Mouse (Mus musculus): Measurements from ENCODE around the gene Pard6b. TPM values are rescaled to one million over a fixed set of nuclear protein-coding genes. Genes with fewer than 3 reads are reported as not detected.
A peak's percentile ranks its signal among the peaks of the same experiment; 100 is the strongest.

Gene Pard6b
- polyA plus RNA-seq (2015; fragmentation: Nextera tagmentation; extraction: Ambion mirVana) = 12.7 and 14.9 TPM in 2 replicates

DNA sequence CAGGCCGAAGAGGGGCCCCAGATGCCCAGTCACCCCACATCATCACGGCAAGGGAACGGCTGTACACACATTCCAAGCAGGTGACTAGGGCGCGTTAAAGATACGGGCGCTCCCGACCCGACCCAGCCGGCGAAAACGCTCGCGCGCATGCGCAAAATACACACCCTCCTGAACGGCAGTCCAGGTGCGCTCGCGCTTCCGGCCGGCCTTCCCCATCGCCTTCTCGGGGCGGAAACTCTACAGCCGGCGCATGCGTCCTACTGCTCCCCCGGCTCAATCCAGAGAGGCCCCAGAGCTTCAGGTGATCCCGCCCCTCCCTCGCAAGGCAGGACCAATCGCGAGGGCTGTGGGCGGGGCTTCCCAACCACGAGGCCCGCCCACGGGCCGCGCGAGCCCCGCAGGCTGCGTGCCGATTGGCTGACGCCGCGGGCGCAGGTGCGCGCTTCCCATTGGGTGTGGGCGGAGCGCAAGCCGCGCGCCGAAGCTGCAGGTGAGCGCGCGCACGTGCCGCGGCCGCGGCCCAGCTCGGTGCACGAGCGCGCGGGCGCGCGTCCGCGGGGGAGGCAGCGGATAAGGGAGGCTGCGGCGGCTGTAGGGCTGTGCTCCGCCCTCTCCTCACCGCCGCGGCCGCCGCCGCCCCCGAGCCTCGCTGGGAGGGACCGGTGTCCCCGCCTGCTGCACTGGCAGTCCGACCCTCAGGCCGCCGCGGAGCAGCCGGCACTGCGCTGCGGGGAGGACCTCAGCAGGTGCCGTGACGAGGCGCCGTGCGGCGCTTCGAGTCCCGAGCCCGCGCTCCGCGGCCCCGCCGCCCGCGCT lies at the start of gene Pard6b:
Gene Pard6b (plus strand): TSS at position 574 of the 816 bp plus-strand sequence.
- peak; percentile 92 for ATAC-seq (ENCODE audit: insufficient read depth, low FRiP score, low read depth)
- peaks cover 15% of the 10 kb centered on the region for H3K4me1 ChIP-seq
- peak within 1 kb of the TSS; percentile 96 for H3K4me2 ChIP-seq
- no peaks in the 10 kb centered on the region for H3K9me3 ChIP-seq
- under 1% methylated on average over 92 of the region's 110 CpGs for WGBS
- H3K9ac ChIP-seq = peak within 1 kb of the TSS; percentile 71
- no peaks in the 10 kb centered on the region for H3K36me3 ChIP-seq
- peaks cover 6% of the 10 kb centered on the region; the same call in 1 of the 2 replicates for H3K27me3 ChIP-seq (replicated peaks)
- H3K4me3 ChIP-seq (replicated peaks) = peak within 1 kb of the TSS; percentile 74
- peak within 1 kb of the TSS; percentile 89 for H3K27ac ChIP-seq

DNA sequence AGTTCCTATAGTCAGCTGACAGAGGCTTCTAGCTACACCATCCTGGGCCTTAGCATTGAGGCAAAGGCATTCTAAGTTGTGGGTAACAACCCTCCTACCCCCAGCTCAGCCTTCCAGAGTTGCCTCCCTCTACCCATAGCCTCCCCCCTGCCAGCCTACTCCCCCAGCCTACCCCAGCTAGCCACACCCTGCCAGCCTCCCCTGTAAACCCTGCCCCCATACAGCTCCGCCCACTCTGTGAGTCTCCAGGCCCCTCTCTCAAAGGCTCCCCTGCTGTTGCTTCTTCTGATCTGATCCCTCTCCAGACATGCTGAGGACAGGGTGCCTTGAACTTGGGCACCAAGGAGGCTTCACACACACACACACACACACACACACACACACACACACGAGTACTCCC lies 49.0 kb upstream of the Pard6b start:
- no peaks in the 10 kb centered on the region for H3K9me3 ChIP-seq
- no peak overlapping the region for H3K9ac ChIP-seq
- no peaks in the 10 kb centered on the region for H3K27me3 ChIP-seq (replicated peaks)
- H3K4me1 ChIP-seq = peaks cover 5% of the 10 kb centered on the region; the same call in 1 of the 2 replicates
- H3K4me2 ChIP-seq = no peak overlapping the region
- WGBS = 82% methylated on average over 2 of the region's 2 CpGs
- no peaks in the 10 kb centered on the region for H3K36me3 ChIP-seq
- no peak overlapping the region for H3K4me3 ChIP-seq (replicated peaks)
- no peak overlapping the region for H3K27ac ChIP-seq
- no peak for ATAC-seq (ENCODE audit: insufficient read depth, low FRiP score, low read depth)

DNA sequence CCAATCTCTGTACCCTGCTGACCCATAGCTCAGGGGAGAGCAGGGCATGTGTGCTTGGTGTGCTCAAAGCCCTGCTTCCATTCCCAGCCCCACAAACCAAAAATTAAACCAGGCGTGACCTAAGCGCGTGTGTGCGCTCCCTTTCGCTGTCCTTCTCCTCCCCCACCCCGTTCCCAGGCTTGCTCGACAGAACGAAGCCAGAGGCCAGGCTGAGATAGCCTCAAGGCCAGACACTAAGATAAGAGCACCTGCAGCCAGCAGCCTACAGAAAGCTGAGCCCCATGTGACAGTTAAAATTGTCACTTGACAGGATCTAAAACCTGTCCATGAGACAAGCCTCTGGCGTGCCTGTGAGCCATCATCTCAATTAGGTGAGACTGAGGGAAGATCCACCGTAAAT lies 46.9 kb upstream of the Pard6b start:
- Histone ChIP-seq H3K36me3 (no peaks in the 10 kb centered on the region), H3K27me3 (replicated peaks) (no peaks in the 10 kb centered on the region), H3K4me2 (no peak overlapping the region), H3K4me3 (replicated peaks) (no peak overlapping the region), H3K9ac (no peak overlapping the region), H3K9me3 (no peaks in the 10 kb centered on the region), H3K27ac (no peak overlapping the region), H3K4me1 (peaks cover 12% of the 10 kb centered on the region)
- ATAC-seq (ENCODE audit: insufficient read depth, low FRiP score, low read depth) = peak; percentile 9; the same call in 1 of the 2 replicates
- 56% methylated on average over 10 of the region's 10 CpGs for WGBS

DNA sequence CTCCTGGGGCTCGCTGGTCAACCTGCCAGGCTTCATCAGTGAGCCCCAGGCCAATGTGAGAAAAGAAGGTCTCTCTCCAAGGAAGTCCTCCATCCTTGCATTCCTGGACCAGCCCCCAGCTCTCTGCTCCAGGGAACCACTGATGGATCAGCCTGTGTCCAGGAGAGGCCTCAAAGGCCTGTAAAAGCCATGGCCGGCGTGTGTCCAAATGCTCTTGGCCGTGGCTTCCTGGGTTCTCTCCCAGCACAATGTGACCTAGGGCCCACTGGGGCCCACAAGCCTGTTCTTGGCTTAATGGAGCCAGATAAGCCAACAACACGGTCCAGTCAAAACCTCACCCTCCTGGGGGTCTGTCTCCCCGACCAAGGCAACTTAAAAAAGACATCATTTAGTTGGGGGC lies 44.9 kb upstream of the Pard6b start:
- H3K4me3 ChIP-seq (replicated peaks) = no peak overlapping the region
- H3K36me3 ChIP-seq = no peaks in the 10 kb centered on the region
- H3K27ac ChIP-seq = no peak overlapping the region
- peaks cover 12% of the 10 kb centered on the region for H3K4me1 ChIP-seq
- H3K9me3 ChIP-seq = no peaks in the 10 kb centered on the region
- H3K9ac ChIP-seq = no peak overlapping the region
- H3K27me3 ChIP-seq (replicated peaks) = no peaks in the 10 kb centered on the region
- WGBS = 88% methylated on average over 6 of the region's 6 CpGs
- H3K4me2 ChIP-seq = no peak overlapping the region
- no peak for ATAC-seq (ENCODE audit: insufficient read depth, low FRiP score, low read depth)

GRCm38 (mm10) chr2:168037063-168037462 lies 43.7 kb upstream of the Pard6b start:
- WGBS = 25% methylated on average over 3 of the region's 3 CpGs
- no peak for ATAC-seq (ENCODE audit: insufficient read depth, low FRiP score, low read depth)
- H3K9me3 ChIP-seq = no peaks in the 10 kb centered on the region

GRCm38 (mm10) chr2:168040751-168041150 lies 40.1 kb upstream of the Pard6b start:
- no peak for ATAC-seq (ENCODE audit: insufficient read depth, low FRiP score, low read depth)
- H3K27me3 ChIP-seq (replicated peaks) = no peaks in the 10 kb centered on the region

More at GRCm38 (mm10) chr2:168037063-168037462, 43.7 kb upstream of the Pard6b start:
- Histone ChIP-seq H3K4me2 (no peak overlapping the region), H3K36me3 (no peaks in the 10 kb centered on the region), H3K4me1 (peaks cover 10% of the 10 kb centered on the region), H3K27ac (peak overlapping the region; percentile 64), H3K27me3 (replicated peaks) (no peaks in the 10 kb centered on the region), H3K4me3 (replicated peaks) (no peak overlapping the region), H3K9ac (no peak overlapping the region)

GRCm38 (mm10) chr2:168042019-168042418 lies 38.8 kb upstream of the Pard6b start:
- WGBS = 82% methylated on average over 6 of the region's 6 CpGs
- H3K27me3 ChIP-seq (replicated peaks) = no peaks in the 10 kb centered on the region

More at GRCm38 (mm10) chr2:168040751-168041150, 40.1 kb upstream of the Pard6b start:
- Histone ChIP-seq H3K27ac (no peak overlapping the region), H3K4me2 (no peak overlapping the region), H3K4me1 (peaks cover 27% of the 10 kb centered on the region), H3K9ac (no peak overlapping the region), H3K4me3 (replicated peaks) (no peak overlapping the region), H3K9me3 (no peaks in the 10 kb centered on the region), H3K36me3 (no peaks in the 10 kb centered on the region)
- 51% methylated on average over 3 of the region's 3 CpGs for WGBS

DNA sequence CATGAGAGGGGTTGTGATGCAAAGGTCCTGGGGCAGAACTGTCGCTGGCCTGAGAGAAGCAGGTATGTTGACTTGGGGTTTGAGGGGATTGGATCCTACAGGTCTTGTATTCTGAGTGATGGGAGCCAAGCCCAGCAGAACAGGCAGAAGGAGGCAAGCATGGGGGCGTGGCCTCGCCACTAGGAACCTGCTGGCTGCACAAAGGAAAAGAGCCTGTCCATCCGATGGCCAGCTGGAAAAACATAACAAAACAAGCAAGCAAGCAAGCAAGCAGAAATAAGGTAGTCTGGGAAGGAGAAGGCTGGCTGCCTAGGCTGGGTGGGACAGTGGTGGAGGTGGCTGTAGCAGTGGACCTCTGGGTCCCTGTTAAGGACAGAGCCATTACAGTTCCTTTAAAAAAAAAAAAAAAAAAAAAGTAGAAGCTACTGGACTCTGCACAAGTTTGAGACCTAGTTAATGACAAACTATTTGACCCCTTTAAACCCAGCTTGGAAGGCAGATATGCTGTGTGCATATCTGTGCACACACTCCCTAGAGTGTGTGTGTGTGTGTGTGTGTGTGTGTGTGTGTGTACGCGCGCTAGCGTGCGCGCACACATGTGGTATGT lies 36.0 kb upstream of the Pard6b start:
- Histone ChIP-seq H3K9me3 (no peaks in the 10 kb centered on the region), H3K4me1 (peaks cover 28% of the 10 kb centered on the region), H3K9ac (no peak overlapping the region), H3K4me2 (0 out of 2 replicates have a peak overlapping the region, but pooled peaks have one; percentile 17), H3K36me3 (no peaks in the 10 kb centered on the region), H3K27ac (peak overlapping the region; percentile 82), H3K4me3 (replicated peaks) (no peak overlapping the region), H3K27me3 (replicated peaks) (0 out of 2 replicates have a peak, but pooled peaks cover 3% of the 10 kb centered on the region)
- 76% methylated on average over 10 of the region's 10 CpGs for WGBS
- no peak for ATAC-seq (ENCODE audit: insufficient read depth, low FRiP score, low read depth)

More at GRCm38 (mm10) chr2:168042019-168042418, 38.8 kb upstream of the Pard6b start:
- ATAC-seq (ENCODE audit: insufficient read depth, low FRiP score, low read depth) = no peak
- Histone ChIP-seq H3K9ac (no peak overlapping the region), H3K36me3 (no peaks in the 10 kb centered on the region), H3K4me1 (peaks cover 25% of the 10 kb centered on the region), H3K4me2 (no peak overlapping the region), H3K27ac (no peak overlapping the region), H3K4me3 (replicated peaks) (no peak overlapping the region), H3K9me3 (no peaks in the 10 kb centered on the region)

DNA sequence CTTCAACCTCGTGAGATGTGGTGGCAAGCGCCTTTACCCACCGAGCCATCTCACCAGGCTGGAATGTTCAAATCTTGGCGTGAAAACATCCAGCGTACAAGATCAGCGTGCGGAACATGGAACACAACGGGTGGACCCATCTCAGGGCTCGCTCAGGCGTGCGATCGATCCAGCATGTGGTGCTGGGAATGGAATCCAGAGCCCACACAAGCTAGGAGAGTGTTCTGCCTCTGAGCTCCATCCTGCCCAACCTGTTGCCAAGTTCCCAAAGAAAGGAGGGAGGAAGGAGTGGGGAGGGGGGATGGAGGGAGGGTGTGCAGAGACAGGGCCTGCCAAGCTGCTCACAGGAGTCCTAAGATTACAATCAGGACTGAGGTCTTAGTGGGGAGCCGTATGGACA lies 35.4 kb upstream of the Pard6b start:
- H3K4me3 ChIP-seq (replicated peaks) = no peak overlapping the region
- ATAC-seq (ENCODE audit: insufficient read depth, low FRiP score, low read depth) = no peak; the same call in 1 of the 2 replicates
- H3K4me2 ChIP-seq = peak overlapping the region; percentile 17
- H3K9me3 ChIP-seq = no peaks in the 10 kb centered on the region
- H3K9ac ChIP-seq = no peak overlapping the region
- H3K27ac ChIP-seq = peak overlapping the region; percentile 82
- 67% methylated on average over 13 of the region's 13 CpGs for WGBS
- H3K27me3 ChIP-seq (replicated peaks) = 0 out of 2 replicates have a peak, but pooled peaks cover 3% of the 10 kb centered on the region
- no peaks in the 10 kb centered on the region for H3K36me3 ChIP-seq
- H3K4me1 ChIP-seq = peaks cover 33% of the 10 kb centered on the region

DNA sequence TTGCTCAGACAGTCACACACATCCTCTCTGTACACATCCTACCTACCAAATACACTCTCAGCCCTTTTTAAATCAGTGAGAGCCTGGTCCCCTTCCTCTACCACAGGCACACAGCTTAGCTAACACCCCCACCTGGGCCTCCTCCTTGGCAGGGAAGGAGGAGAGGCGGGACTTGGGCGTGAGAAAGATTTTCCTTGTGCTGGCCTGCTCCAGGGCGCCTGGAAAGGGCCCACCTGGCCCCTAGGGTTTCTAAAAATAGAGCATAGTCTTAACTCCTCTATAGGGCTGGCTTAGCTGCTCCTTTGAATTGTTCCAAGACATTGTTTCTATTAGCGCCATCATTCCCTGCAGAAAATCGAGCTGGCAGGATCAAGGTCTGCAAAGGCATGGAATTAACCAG lies 35.0 kb upstream of the Pard6b start:
- H3K4me3 ChIP-seq (replicated peaks) = no peak overlapping the region
- ATAC-seq (ENCODE audit: insufficient read depth, low FRiP score, low read depth) = peak; percentile 75
- no peaks in the 10 kb centered on the region for H3K36me3 ChIP-seq
- 21% methylated on average over 5 of the region's 5 CpGs for WGBS
- H3K27me3 ChIP-seq (replicated peaks) = 0 out of 2 replicates have a peak, but pooled peaks cover 3% of the 10 kb centered on the region
- H3K4me2 ChIP-seq = peak overlapping the region; percentile 17
- peaks cover 33% of the 10 kb centered on the region for H3K4me1 ChIP-seq
- peak overlapping the region; percentile 82 for H3K27ac ChIP-seq
- H3K9me3 ChIP-seq = no peaks in the 10 kb centered on the region
- no peak overlapping the region for H3K9ac ChIP-seq

DNA sequence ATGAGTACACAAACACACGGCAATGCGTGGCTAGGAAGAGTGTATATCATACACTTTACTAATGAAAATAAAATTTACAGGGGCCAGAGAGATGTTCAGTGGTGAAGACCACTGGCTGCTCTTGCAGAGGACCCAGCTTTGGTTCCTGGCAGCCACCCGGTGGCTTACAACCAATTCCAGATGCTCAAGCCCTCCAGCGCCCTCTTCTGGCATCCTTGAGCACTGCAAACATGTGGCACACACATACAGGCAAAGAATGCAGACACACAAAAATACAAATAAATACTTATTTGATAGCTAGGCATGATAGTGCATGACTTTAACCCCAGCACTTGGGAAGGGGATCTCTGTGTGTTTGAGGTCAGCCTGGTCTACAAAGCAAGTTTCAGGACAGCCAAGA lies 34.3 kb upstream of the Pard6b start:
- H3K27ac ChIP-seq = peak overlapping the region; percentile 82
- no peak overlapping the region for H3K4me2 ChIP-seq
- 0 out of 2 replicates have a peak, but pooled peaks cover 4% of the 10 kb centered on the region for H3K27me3 ChIP-seq (replicated peaks)
- no peak overlapping the region for H3K9ac ChIP-seq
- no peaks in the 10 kb centered on the region for H3K36me3 ChIP-seq
- no peak for ATAC-seq (ENCODE audit: insufficient read depth, low FRiP score, low read depth)
- no peak overlapping the region for H3K4me3 ChIP-seq (replicated peaks)
- peaks cover 33% of the 10 kb centered on the region for H3K4me1 ChIP-seq
- WGBS = 70% methylated on average over 4 of the region's 4 CpGs
- no peaks in the 10 kb centered on the region for H3K9me3 ChIP-seq

All from stomach, embryonic 15.5 days (tissue).